Mouse (Mus musculus) testis, adult 2 months (tissue): Measurements from ENCODE around the gene Gm20388.
"Not testable (repeated sequence)": the region's sequence is repeated elsewhere in the genome, so short reads cannot be mapped to it uniquely, and the experiment has no call there.

Experiments
- CTCF ChIP-seq: fragments of 200-500 bp; IDR thresholded peaks from 2 replicates; pipeline ENCODE4 v1.5.1; 2012; ENCODE audit warnings: low read depth, mild to moderate bottlenecking, inconsistent platforms, low read length, moderate library complexity; ENCODE audit not compliant: control insufficient read depth, insufficient read depth, insufficient replicate concordance
- POLR2A ChIP-seq: fragments of 200-500 bp; IDR thresholded peaks from 2 replicates; pipeline ENCODE4 v1.6.1; 2012; ENCODE audit warnings: low read depth, mild to moderate bottlenecking, inconsistent platforms, low read length, moderate library complexity; ENCODE audit not compliant: control insufficient read depth

GRCm38 (mm10) chr8:123414997-123415696, 3504.5 kb downstream of the Gm20388 start:
- TF ChIP-seq POLR2A, CTCF: not testable (repeated sequence)
